Mouse (Mus musculus): ENCODE results near the gene Eif4e2.

Gene Eif4e2

DNA sequence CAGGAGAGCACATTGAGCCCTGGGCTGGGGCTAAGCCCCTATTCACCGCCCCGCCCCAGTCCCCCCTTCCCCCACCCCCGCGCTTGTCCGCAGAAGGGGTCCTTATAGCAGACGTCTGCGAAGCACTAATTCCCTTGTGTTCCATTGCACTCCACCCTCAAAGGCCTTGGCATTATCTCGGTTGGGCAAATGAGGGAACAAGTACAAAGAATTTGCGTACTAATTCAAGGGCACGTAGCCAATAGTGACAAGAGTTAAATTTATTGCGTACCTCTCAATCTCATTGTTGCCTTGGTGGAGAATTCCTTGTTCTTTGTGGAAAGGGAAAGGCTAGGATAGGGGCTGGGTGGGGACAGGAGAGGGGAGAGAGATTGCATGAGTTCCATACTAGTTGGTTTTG, 44.0 kb downstream of the Eif4e2 start:
- no peak for DNase-seq (ENCODE audit: extremely low read depth, insufficient read length, low spot score)

GRCm38 (mm10) chr1:87258484-87258883, 44.8 kb downstream of the Eif4e2 start:
- DNase-seq (ENCODE audit: extremely low read depth, insufficient read length, low spot score): no peak

- no peak for DNase-seq (ENCODE audit: extremely low read depth, insufficient read length, low spot score)
These were observed 45.6 kb downstream of the Eif4e2 start for GRCm38 (mm10) chr1:87259316-87259715.

DNA sequence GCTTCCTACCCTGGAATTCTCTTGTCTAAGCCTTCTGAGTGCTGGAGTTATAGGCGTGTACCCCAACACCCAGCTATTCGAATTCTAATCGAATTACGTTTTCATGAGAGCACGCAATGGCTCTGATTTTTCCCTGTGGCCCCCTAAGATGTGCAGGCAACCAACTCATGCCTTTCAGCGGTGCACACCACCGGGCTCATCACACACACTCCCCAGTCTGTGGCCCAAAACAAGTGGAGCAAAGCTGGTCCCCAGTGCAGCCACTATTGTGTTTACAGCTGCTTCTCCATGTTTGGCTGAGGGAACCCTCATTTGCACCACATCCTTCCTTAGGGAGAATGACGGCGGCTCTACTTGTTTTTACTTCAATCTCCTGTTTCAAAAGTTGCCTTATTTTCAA, 49.5 kb downstream of the Eif4e2 start:
- no peak for DNase-seq (ENCODE audit: extremely low read depth, insufficient read length, low spot score)

GRCm38 (mm10) chr1:87263796-87264133, 50.1 kb downstream of the Eif4e2 start:
- no peak for DNase-seq (ENCODE audit: extremely low read depth, insufficient read length, low spot score)

DNA sequence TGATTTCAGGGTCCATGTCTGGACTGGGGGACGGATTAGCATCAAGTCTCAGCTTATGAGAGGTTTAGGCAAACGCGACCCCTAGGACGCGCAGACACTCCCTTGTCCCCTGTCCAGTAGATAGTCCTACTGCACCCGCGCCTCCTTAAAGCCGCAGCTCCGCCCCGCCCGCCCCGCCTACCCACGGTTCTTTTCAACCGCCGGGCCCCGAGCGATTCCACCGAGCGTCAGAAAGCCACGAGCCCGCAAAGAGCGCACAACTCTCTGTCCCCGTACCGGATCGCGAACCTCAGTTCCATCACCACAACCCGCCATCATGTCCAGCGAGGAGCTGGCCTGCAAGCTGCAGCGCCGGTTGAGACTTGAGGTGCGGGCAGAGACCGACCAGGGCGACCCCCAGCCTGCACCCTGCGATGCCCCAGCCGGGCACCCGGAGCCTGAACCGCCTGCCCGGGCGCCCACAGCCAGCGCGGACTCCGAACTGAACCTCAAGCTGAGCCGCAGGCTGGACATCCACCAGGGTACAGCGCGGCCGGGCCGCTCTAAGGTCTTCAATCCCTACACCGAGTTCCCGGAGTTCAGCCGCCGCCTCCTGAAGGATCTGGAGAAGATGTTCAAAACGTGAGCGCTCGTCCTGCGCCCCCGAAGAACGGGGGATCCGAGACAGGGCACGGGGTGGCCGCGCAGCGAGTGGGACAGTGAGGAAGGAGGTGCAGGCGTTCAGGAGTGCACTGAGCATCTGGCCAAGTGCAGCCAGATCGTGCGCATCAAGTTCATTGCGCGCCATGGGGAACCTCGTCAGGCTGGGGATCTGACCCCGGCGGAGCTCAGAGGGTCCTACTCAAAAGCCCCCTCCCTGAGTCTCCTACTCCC, 50.7 kb downstream of the Eif4e2 start, which contains the start of gene Efhd1:
TSS of gene Efhd1 (plus strand) at position 230 of the 873 bp plus-strand sequence.
- DNase-seq (ENCODE audit: extremely low read depth, insufficient read length, low spot score): no peak

DNA sequence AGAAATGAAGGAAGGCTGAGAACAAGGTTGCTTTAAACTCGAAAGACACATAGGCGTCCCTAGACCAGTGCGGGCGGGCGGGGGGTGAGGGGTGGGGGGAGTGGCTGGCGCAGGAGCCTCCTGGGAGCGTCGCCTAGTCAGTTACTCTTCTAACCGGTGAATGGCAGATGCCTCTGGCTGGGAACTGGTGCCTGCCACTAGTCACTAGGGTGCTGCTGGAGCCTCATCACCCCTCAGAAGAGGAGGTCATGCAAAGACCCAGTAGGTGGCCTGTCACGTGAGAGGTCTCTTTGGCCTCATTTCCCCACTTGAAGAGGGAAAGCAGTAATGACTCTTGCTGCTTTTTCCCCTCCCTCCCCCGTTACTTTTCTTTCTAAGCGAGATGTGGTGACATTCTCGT, 51.5 kb downstream of the Eif4e2 start:
- DNase-seq (ENCODE audit: extremely low read depth, insufficient read length, low spot score): no peak

DNA sequence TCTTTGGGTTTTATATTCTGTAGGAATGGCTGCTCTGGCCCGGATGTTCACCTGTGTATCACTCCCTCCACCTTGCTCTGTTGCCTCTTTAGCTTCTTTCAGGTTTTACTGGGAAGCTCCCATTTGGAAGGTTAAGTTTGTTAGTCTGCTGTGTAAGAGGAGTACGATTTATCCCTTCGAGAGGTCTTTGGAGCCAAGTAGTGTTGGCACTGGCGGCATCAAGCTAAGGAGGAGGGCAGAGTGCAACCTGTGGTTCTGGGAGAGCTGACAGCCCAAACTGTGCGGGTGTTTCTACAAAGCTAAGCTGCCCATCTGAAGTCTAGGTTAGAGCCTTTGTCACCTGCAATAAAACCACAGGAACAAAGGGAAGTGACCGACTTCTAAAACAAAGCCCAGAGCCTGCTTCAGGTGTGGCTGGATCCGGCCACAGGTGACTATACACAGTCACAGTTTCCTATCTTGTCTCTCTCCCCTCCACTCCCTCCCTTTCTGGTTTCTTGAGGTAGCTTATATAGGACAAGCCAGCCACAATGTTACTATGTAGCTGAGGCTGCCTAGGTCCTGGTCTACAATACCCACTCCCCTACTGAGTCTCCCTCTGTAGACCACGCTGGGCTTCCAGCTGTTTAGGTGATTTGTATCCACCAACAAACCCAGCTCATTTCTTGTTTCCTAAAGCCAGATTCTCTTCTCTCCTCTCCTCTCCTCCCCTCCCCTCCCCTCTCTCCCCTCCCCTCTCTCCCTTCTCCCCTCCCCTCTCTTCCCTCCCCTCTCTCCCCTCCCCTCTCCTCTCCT, 52.8 kb downstream of the Eif4e2 start:
- no peak for DNase-seq (ENCODE audit: extremely low read depth, insufficient read length, low spot score)

GRCm38 (mm10) chr1:87270204-87270603, 56.5 kb downstream of the Eif4e2 start:
- DNase-seq (ENCODE audit: extremely low read depth, insufficient read length, low spot score): no peak

- no peak for DNase-seq (ENCODE audit: extremely low read depth, insufficient read length, low spot score)
These were observed 57.1 kb downstream of the Eif4e2 start for GRCm38 (mm10) chr1:87270641-87271467.

DNA sequence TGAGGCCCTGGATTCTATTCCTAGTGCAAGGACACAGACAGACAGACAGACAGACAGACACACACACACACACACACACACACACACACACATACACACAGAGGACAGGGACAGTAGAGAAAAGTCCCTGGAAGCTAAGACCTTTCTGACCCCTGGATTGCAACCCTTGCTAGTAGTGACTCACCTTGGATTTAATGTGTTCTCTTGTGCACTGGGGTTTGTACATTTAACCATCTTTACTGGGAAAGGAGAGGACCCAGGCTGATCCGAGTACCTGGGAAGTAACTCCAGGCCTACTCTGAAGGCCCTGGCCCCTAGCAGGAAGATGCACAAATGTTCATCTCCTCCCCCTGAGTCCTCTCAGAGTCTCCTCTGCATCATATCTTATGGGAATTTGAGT, 57.9 kb downstream of the Eif4e2 start:
- DNase-seq (ENCODE audit: extremely low read depth, insufficient read length, low spot score): no peak

DNA sequence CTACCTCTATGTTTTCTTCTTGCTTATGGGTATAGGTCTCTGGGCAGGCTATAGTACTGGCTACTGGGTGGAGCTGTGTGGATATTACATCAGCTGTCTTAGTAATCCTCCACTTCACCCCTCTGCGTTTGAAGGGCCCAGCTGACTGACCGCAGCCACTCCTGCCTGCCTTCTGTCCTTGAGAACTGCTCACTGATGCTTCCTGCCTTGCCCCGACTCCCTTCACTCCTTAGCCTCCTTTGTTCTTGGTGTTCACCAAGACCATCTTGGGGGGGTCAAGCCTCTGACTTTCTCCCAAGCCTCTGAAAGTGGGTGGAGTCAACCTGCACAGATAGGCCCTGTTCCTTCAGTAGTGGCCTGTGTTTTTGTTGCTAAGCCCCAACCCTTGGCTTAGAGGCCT, 58.7 kb downstream of the Eif4e2 start:
- peak; percentile 49 for DNase-seq (ENCODE audit: extremely low read depth, insufficient read length, low spot score)

GRCm38 (mm10) chr1:87273514-87273942, 59.8 kb downstream of the Eif4e2 start:
- DNase-seq (ENCODE audit: extremely low read depth, insufficient read length, low spot score): peak; percentile 34

DNA sequence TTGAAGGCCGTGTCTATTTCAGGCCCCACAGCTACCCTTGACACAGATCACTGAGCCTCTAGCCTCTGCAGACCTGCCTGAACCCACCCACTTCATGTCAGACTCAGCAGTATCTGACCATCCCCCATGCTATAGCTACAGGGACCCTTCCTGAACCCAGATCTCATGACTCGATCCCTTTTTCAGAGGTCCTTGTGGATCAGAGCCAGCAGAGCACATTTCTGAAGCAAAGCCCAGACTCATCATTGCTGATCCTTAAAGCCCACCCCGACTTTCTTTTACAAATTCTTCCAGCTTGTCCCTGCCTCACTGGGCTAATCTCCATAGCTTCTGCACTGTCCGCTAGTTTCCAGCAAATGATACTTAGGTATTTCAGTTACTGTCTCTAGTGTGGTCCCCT, 60.4 kb downstream of the Eif4e2 start:
- DNase-seq (ENCODE audit: extremely low read depth, insufficient read length, low spot score): no peak

GRCm38 (mm10) chr1:87275151-87275550, 61.4 kb downstream of the Eif4e2 start:
- no peak for DNase-seq (ENCODE audit: extremely low read depth, insufficient read length, low spot score)

DNA sequence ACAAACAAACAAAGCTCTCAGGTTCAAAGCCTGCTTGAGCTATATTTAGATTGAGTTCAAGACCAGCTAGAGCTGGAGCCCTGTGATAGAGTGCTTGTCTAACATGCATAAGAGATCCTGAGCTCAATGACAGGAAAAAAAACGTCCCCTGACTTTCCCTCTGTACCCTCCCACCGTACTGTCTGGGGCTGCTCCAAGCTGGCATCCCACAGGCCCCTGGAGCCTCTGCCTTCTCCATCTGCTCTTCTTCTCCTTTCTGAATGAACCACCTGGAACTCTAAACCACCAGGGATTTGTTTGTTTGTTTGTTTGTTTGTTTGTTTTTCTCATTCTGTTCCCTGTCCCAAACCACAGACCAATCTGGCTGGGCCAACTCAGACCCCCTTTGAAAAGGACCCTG, 62.3 kb downstream of the Eif4e2 start:
- no peak for DNase-seq (ENCODE audit: extremely low read depth, insufficient read length, low spot score)

DNA sequence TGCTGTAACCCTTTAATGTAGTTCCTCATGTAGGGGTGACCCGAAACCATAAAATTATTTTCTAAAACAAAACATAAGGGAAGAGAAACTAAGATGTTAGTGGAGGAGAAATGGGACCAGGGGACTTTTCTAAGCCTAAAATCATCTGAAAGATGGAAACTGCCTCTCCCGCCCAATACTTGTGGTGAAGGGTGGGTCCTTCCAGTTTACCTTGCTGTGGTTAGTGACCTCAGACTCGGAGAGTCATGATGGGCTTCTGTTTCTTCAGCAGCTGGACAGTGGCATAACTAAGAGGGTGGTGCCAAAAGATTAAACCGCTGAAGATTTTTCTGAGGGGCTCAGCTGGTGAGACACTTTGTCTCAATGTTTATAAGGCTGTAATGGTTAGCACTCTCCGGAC, 66.6 kb downstream of the Eif4e2 start:
- no peak for DNase-seq (ENCODE audit: extremely low read depth, insufficient read length, low spot score)

DNA sequence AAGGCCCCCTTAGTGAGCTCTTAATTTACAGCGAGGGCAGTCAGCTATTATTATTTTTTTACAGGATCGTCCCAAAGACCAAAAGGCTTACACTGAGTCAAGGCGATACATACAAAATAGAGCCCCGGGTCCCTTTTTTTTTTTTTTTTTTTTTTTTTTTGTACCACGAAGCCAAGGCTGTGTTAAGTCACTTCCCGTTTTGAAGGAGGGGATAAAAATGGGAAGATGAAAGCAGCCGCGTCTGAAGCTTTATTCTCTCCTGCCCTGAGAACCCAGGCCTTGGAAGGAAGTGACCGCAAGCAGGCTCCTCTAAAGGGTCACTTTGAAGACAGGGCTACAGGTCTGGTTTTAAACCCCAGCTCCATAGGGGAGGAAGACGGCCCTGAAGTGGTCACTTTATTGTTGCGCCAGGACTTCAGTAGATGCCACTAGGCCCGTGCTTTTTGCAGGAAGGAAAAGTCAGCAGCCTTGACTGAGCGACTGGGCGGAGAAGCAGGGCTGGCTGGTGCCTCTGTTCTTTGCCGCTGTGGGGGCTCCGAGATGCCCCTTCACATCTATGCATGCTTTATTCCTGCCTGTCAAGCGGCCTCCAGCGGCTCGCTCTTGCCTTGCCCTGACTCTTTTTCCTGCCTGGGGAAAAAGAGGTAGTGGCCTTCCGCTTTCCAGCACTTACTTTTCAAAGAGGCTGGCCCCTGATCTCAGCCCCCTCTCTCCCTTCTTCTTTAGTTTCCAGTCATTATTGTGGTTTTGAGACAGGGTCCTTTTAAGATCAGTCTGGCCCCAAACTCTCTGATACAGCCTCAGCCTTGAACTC, 68.1 kb downstream of the Eif4e2 start:
- no peak for DNase-seq (ENCODE audit: extremely low read depth, insufficient read length, low spot score)

- DNase-seq (ENCODE audit: extremely low read depth, insufficient read length, low spot score): no peak
These were observed 68.7 kb downstream of the Eif4e2 start for GRCm38 (mm10) chr1:87282413-87282788.

- DNase-seq (ENCODE audit: extremely low read depth, insufficient read length, low spot score): no peak
These were observed 69.8 kb downstream of the Eif4e2 start for GRCm38 (mm10) chr1:87283410-87283960.

Data from 3134 (cell line).